10 mouse cellular contexts compared by ENCODE assay signal in genomic region chr6:89345855-89346254, GRCm38 (mm10). TPM values are rescaled to one million over a fixed set of nuclear protein-coding genes. Genes with fewer than 3 reads are reported as not detected.
DNase-seq lines count a peak whose midpoint lies in the region; ATAC-seq lines count a peak whose summit lies in the region.
"Had no signal": no experiment of that assay in that cellular context is flagged by ENCODE, and none has a peak within 500 bp of the region (broad histone marks: within the 10 kb centered on the region; RNA-seq: fewer than 3 reads in every experiment).

No protein-coding gene starts in this region.

- H3K4me1 ChIP-seq in heart, embryonic 13.5 days: peaks cover 71% of the 10 kb centered on the region
- H3K4me1 ChIP-seq in lung, embryonic 15.5 days: peaks cover 31% of the 10 kb centered on the region
- H3K4me1 ChIP-seq in embryonic facial prominence, embryonic 13.5 days: peaks cover 36% of the 10 kb centered on the region
- H3K4me1 ChIP-seq in forebrain, embryonic 13.5 days: peaks cover 39% of the 10 kb centered on the region

- H3K9me3 ChIP-seq in heart, embryonic 13.5 days: no peaks in the 10 kb centered on the region
- no peaks in the 10 kb centered on the region for H3K9me3 ChIP-seq in lung, embryonic 15.5 days
- H3K9me3 ChIP-seq in embryonic facial prominence, embryonic 13.5 days: no peaks in the 10 kb centered on the region
- no peaks in the 10 kb centered on the region for H3K9me3 ChIP-seq in forebrain, embryonic 13.5 days (replicated peaks)

- no peak overlapping the region for H3K4me2 ChIP-seq in heart, embryonic 13.5 days
- H3K4me2 ChIP-seq in lung, embryonic 15.5 days: no peak overlapping the region
- H3K4me2 ChIP-seq in embryonic facial prominence, embryonic 13.5 days: no peak overlapping the region
- no peak overlapping the region for H3K4me2 ChIP-seq in forebrain, embryonic 13.5 days

- no peak for ATAC-seq in heart, embryonic 13.5 days (ENCODE audit: extremely low read depth, insufficient number of reproducible peaks, low FRiP score, low TSS enrichment)
- ATAC-seq in lung, embryonic 15.5 days (ENCODE audit: borderline replicate concordance, extremely low read depth, low FRiP score, low TSS enrichment): no peak
- no peak for ATAC-seq in embryonic facial prominence, embryonic 13.5 days (ENCODE audit: insufficient number of reproducible peaks, insufficient read depth, low FRiP score, low TSS enrichment, low read depth)
- no peak for ATAC-seq in forebrain, embryonic 13.5 days

- DNase-seq in heart, postnatal 4 days: no peak
- DNase-seq in lung, postnatal 14 days: no peak
- peak; percentile 37 for DNase-seq in mesoderm, embryonic 11.5 days (ENCODE audit: low read depth, low spot score)
- no peak for DNase-seq in urinary bladder, postnatal 25 days (ENCODE audit: low spot score)
- DNase-seq: right cerebral cortex, postnatal 14 days had no signal

- H3K36me3 ChIP-seq in heart, embryonic 13.5 days: peaks cover 51% of the 10 kb centered on the region
- peaks cover 56% of the 10 kb centered on the region for H3K36me3 ChIP-seq in lung, embryonic 15.5 days
- H3K36me3 ChIP-seq in embryonic facial prominence, embryonic 13.5 days: peaks cover 76% of the 10 kb centered on the region
- peaks cover 85% of the 10 kb centered on the region for H3K36me3 ChIP-seq in forebrain, embryonic 13.5 days (ENCODE audit: poor library complexity, severe bottlenecking)

- peak overlapping the region; percentile 71 for H3K9ac ChIP-seq in heart, embryonic 13.5 days
- peak overlapping the region; percentile 5; the same call in 1 of the 2 replicates for H3K9ac ChIP-seq in lung, embryonic 15.5 days
- no peak overlapping the region for H3K9ac ChIP-seq in embryonic facial prominence, embryonic 13.5 days
- H3K9ac ChIP-seq in forebrain, embryonic 13.5 days: no peak overlapping the region
- H3K9ac ChIP-seq: liver, embryonic 14.5 days had no signal

- no peak overlapping the region for H3K4me3 ChIP-seq in heart, embryonic 13.5 days
- no peak overlapping the region for H3K4me3 ChIP-seq in lung, embryonic 15.5 days
- no peak overlapping the region for H3K4me3 ChIP-seq in embryonic facial prominence, embryonic 13.5 days
- no peak overlapping the region for H3K4me3 ChIP-seq in forebrain, embryonic 13.5 days

- 88% methylated on average over 1 of the region's 1 CpGs for WGBS in heart, embryonic 13.5 days
- WGBS in lung, embryonic 15.5 days: 100% methylated on average over 1 of the region's 1 CpGs
- WGBS in embryonic facial prominence, embryonic 13.5 days: 92% methylated on average over 1 of the region's 1 CpGs
- 93% methylated on average over 1 of the region's 1 CpGs for WGBS in forebrain, embryonic 13.5 days

- H3K27me3 ChIP-seq in heart, embryonic 13.5 days (replicated peaks): no peaks in the 10 kb centered on the region
- no peaks in the 10 kb centered on the region for H3K27me3 ChIP-seq in lung, embryonic 15.5 days
- no peaks in the 10 kb centered on the region for H3K27me3 ChIP-seq in embryonic facial prominence, embryonic 13.5 days
- no peaks in the 10 kb centered on the region for H3K27me3 ChIP-seq in forebrain, embryonic 13.5 days

- peak overlapping the region; percentile 90 for H3K27ac ChIP-seq in heart, embryonic 13.5 days (replicated peaks)
- H3K27ac ChIP-seq in lung, embryonic 15.5 days: peak overlapping the region; percentile 94
- peak overlapping the region; percentile 94 for H3K27ac ChIP-seq in embryonic facial prominence, embryonic 13.5 days
- no peak overlapping the region for H3K27ac ChIP-seq in forebrain, embryonic 13.5 days
- H3K27ac ChIP-seq: liver, embryonic 14.5 days had no signal

RNA-seq across cellular contexts. Expression of gene Plxna1, which starts 16.6 kb away (rescaled TPM):
- polyA plus RNA-seq in heart, embryonic 13.5 days (2015; fragmentation: Nextera tagmentation; extraction: Ambion mirVana): 9.1 and 10.9 TPM in 2 replicates
- 10 to 100 TPM; 37.6 to 39.7 TPM for total RNA-seq in heart, postnatal 4 days (2021)
- polyA plus RNA-seq in lung, embryonic 15.5 days (2015; fragmentation: Nextera tagmentation; extraction: Ambion mirVana): 25.1 and 27.5 TPM in 2 replicates
- 27.0 and 31.8 TPM in 2 replicates for polyA plus RNA-seq in embryonic facial prominence, embryonic 13.5 days (2015; fragmentation: Nextera tagmentation; extraction: Ambion mirVana)
- 34.8 and 37.4 TPM in 2 replicates for polyA plus RNA-seq in forebrain, embryonic 13.5 days (2015; fragmentation: Nextera tagmentation; extraction: Ambion mirVana)

Comparison
In these comparisons a context has a peak if more than half of its experiments do, and no peak if none do; other contexts are left out.
1. H3K9ac ChIP-seq: peak in heart, embryonic 13.5 days (single experiment) and lung, embryonic 15.5 days (single experiment); none in embryonic facial prominence, embryonic 13.5 days (single experiment) and forebrain, embryonic 13.5 days (single experiment).